Mouse (Mus musculus) midbrain, embryonic 10.5 days (tissue): ENCODE measurements around the gene Herc1. TPM values are rescaled to one million over a fixed set of nuclear protein-coding genes. Genes with fewer than 3 reads are reported as not detected.

Experiments used
- DNase-seq: peaks from one replicate; pipeline ENCODE4 v3.0.0-alpha.2; 2017; ENCODE audit warnings: low spot score
- H3K27ac ChIP-seq: fragments of 300-500 bp; sonication (generic); replicated peaks from 2 replicates; pipeline ENCODE4 v1.5.1; 2016; ENCODE audit warnings: mild to moderate bottlenecking
- H3K27me3 ChIP-seq: fragments of 300-500 bp; sonication (generic); 2 replicates; pipeline ENCODE4 v1.6.1; 2016; ENCODE audit warnings: low read depth, mild to moderate bottlenecking; ENCODE audit not compliant: poor library complexity, severe bottlenecking
- H3K36me3 ChIP-seq: fragments of 300-500 bp; sonication (generic); 2 replicates; pipeline ENCODE4 v1.6.1; 2016; ENCODE audit warnings: mild to moderate bottlenecking, moderate library complexity
- H3K4me1 ChIP-seq: fragments of 300-500 bp; sonication (generic); 2 replicates; pipeline ENCODE4 v1.6.1; 2016
- H3K4me3 ChIP-seq: fragments of 300-500 bp; sonication (generic); 2 replicates; pipeline ENCODE4 v1.5.1; 2016; ENCODE audit warnings: mild to moderate bottlenecking, moderate library complexity
- H3K9me3 ChIP-seq: fragments of 300-500 bp; sonication (generic); replicated peaks from 2 replicates; pipeline ENCODE4 v1.6.1; 2016; ENCODE audit warnings: mild to moderate bottlenecking
- WGBS: fragments of 180-500 bp; shearing (Covaris S2); methylation state at CpG from one replicate; pipeline ENCODE4 v1.1.7; 2016; 5-methylcytosine and 5-hydroxymethylcytosine counted together
- polyA plus RNA-seq: library from polyadenylated mRNA; unstranded; fragments of >200 nt; fragmentation: Nextera tagmentation; extraction: Ambion mirVana; gene quantifications from 2 replicates; pipeline ENCODE4 v1.2.1, GENCODE M21; 2016

The Herc1 gene
- polyA plus RNA-seq, 1 experiment from 2014 or later: 26.1 TPM

- no peaks in the 10 kb centered on the region for H3K4me1 ChIP-seq
- no peaks in the 10 kb centered on the region for H3K27me3 ChIP-seq
- H3K27ac ChIP-seq: no peak overlapping the region
- no peak for DNase-seq
- H3K36me3 ChIP-seq: peaks cover 99% of the 10 kb centered on the region
- WGBS: 90% methylated on average over 5 of the region's 5 CpGs
- no peak overlapping the region for H3K4me3 ChIP-seq
- no peaks in the 10 kb centered on the region for H3K9me3 ChIP-seq
Observed at GRCm38 (mm10) chr9:66518901-66519300, 168.7 kb downstream of the Herc1 start.

- Histone ChIP-seq H3K4me3 (no peak overlapping the region), H3K27me3 (no peaks in the 10 kb centered on the region), H3K27ac (no peak overlapping the region), H3K9me3 (no peaks in the 10 kb centered on the region), H3K36me3 (peaks cover 99% of the 10 kb centered on the region), H3K4me1 (no peaks in the 10 kb centered on the region)
- no peak for DNase-seq
- 92% methylated on average over 4 of the region's 4 CpGs for WGBS
Observed at GRCm38 (mm10) chr9:66520299-66520698, 170.0 kb downstream of the Herc1 start.

- WGBS: 95% methylated on average over 3 of the region's 3 CpGs
- DNase-seq: no peak
- H3K36me3 ChIP-seq: peaks cover 100% of the 10 kb centered on the region
Observed at GRCm38 (mm10) chr9:66521595-66521994, 171.3 kb downstream of the Herc1 start.

GRCm38 (mm10) chr9:66542785-66543184, 192.5 kb downstream of the Herc1 start:
- Histone ChIP-seq H3K27ac (no peak overlapping the region), H3K36me3 (peaks cover 99% of the 10 kb centered on the region), H3K4me1 (no peaks in the 10 kb centered on the region), H3K9me3 (no peaks in the 10 kb centered on the region), H3K27me3 (no peaks in the 10 kb centered on the region), H3K4me3 (no peak overlapping the region)
- DNase-seq: no peak
- 88% methylated on average over 4 of the region's 4 CpGs for WGBS

More at GRCm38 (mm10) chr9:66521595-66521994, 171.3 kb downstream of the Herc1 start:
- Histone ChIP-seq H3K9me3 (no peaks in the 10 kb centered on the region), H3K4me1 (no peaks in the 10 kb centered on the region), H3K4me3 (no peak overlapping the region), H3K27me3 (no peaks in the 10 kb centered on the region), H3K27ac (no peak overlapping the region)

Other genes starting within 250 kb of the Herc1 start
- 138 and 142 TPM in 2 replicates for gene Snx1, start 223.9 kb upstream of the Herc1 start, polyA plus RNA-seq
- gene Ciao2a, start 223.8 kb upstream of the Herc1 start, polyA plus RNA-seq: 150 and 156 TPM in 2 replicates
- gene Dapk2, start 192.2 kb upstream of the Herc1 start, polyA plus RNA-seq: 6.3 TPM in 2 replicates
- 1.5 TPM in 2 replicates for gene Fbxl22, start 164.1 kb downstream of the Herc1 start, polyA plus RNA-seq
- gene Usp3, start 242.7 kb downstream of the Herc1 start, polyA plus RNA-seq: 88.1 and 103 TPM in 2 replicates